Mouse (Mus musculus): ENCODE data around the gene Psma5. TPM values are rescaled to one million over a fixed set of nuclear protein-coding genes. Genes with fewer than 3 reads are reported as not detected.

Psma5 gene
- polyA plus RNA-seq, 1 experiment from 2014 or later, result 195 TPM

GRCm38 (mm10) chr3:108313138-108313537 is 56.4 kb downstream of the Psma5 start:
- peak overlapping the region; percentile 49; the same call in 1 of the 2 replicates for H3K27ac ChIP-seq (ENCODE audit: low read length)
- H3K36me3 ChIP-seq (ENCODE audit: control insufficient read depth, insufficient read depth), result no peaks in the 10 kb centered on the region
- no peaks in the 10 kb centered on the region for H3K27me3 ChIP-seq (ENCODE audit: control insufficient read depth, insufficient read depth, low read length)
- H3K4me3 ChIP-seq (ENCODE audit: low read length), result no peak overlapping the region
- no peaks in the 10 kb centered on the region for H3K9me3 ChIP-seq (replicated peaks; ENCODE audit: control insufficient read depth, low read length)
- no peak overlapping the region for H3K9ac ChIP-seq (ENCODE audit: low read length)
- H3K4me1 ChIP-seq (ENCODE audit: control insufficient read depth, insufficient read depth, low read length), result peaks cover 26% of the 10 kb centered on the region
- WGBS, result 71% methylated on average over 4 of the region's 4 CpGs
- no peak overlapping the region for H3K4me2 ChIP-seq (ENCODE audit: low read depth, low read length)
- 0 out of 2 replicates have a peak, but pooled peaks have one; percentile 70 for ATAC-seq (replicated peaks; ENCODE audit: extremely low read depth, insufficient read depth, low FRiP score)

DNA sequence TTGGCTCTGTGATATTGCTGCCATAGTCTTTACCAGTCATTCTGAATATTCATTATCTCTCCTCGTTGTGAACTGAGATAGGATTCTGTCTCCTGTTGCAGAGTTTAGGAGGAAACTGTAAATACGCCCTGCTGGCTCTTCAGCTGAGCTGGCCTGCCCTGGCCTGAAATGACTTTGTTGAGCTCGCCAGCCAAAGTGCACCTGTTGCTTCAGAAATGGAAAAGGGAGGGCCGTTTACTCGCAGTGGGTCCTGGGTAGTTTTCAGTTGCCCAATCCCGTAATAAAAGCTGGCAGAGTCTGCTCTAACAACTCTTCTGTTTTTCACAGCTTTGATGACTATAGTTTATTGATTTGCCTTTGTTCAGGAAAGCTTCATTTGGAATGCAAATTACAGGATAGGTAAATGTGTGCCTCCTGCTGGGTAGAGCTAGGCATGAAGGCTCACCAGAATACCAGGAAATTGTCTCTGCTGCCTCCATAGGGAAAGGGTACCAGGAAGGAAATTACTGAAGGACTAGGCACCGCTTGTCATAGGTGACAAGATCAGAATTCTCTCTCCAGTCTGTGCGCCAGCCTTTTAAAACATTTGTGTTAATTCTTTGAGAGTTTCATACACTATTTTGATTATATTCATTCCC is 57.4 kb downstream of the Psma5 start:
- Histone ChIP-seq H3K4me3 (ENCODE audit: low read length) (no peak overlapping the region), H3K4me1 (ENCODE audit: control insufficient read depth, insufficient read depth, low read length) (peaks cover 23% of the 10 kb centered on the region), H3K9me3 (replicated peaks; ENCODE audit: control insufficient read depth, low read length) (no peaks in the 10 kb centered on the region), H3K36me3 (ENCODE audit: control insufficient read depth, insufficient read depth) (no peaks in the 10 kb centered on the region), H3K27ac (ENCODE audit: low read length) (no peak overlapping the region), H3K9ac (ENCODE audit: low read length) (no peak overlapping the region), H3K4me2 (ENCODE audit: low read depth, low read length) (no peak overlapping the region), H3K27me3 (ENCODE audit: control insufficient read depth, insufficient read depth, low read length) (no peaks in the 10 kb centered on the region)
- ATAC-seq (replicated peaks; ENCODE audit: extremely low read depth, insufficient read depth, low FRiP score), result no peak
- WGBS, result 66% methylated on average over 8 of the region's 8 CpGs

DNA sequence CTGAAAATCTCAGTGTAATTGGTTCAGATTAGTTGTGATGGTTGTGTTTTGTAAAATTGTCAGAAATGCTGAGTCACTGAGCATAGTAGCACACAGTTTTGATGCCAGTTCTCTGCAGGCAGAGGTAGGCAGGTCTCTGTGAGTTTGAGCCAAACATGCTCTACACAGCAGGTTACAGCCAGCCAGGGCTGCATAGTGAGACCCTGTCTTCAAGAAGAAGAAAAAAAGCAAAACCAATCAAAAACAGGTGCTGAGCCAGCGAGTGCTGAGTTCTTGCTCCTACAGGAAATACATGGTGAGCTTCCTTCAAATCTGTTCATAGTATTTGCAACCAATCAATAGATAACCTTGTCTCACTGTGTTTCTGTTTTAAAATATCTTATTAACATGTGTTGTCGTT is 61.8 kb downstream of the Psma5 start:
- no peak for ATAC-seq (replicated peaks; ENCODE audit: extremely low read depth, insufficient read depth, low FRiP score)
- no peak overlapping the region for H3K9ac ChIP-seq (ENCODE audit: low read length)
- no peaks in the 10 kb centered on the region for H3K27me3 ChIP-seq (ENCODE audit: control insufficient read depth, insufficient read depth, low read length)
- WGBS, result 58% methylated on average over 2 of the region's 2 CpGs
- no peak overlapping the region for H3K4me3 ChIP-seq (ENCODE audit: low read length)
- H3K27ac ChIP-seq (ENCODE audit: low read length), result no peak overlapping the region
- peaks cover 10% of the 10 kb centered on the region for H3K4me1 ChIP-seq (ENCODE audit: control insufficient read depth, insufficient read depth, low read length)
- no peak overlapping the region for H3K4me2 ChIP-seq (ENCODE audit: low read depth, low read length)
- H3K36me3 ChIP-seq (ENCODE audit: control insufficient read depth, insufficient read depth), result no peaks in the 10 kb centered on the region
- H3K9me3 ChIP-seq (replicated peaks; ENCODE audit: control insufficient read depth, low read length), result no peaks in the 10 kb centered on the region

- H3K36me3 ChIP-seq (ENCODE audit: control insufficient read depth, insufficient read depth), result 0 out of 2 replicates have a peak, but pooled peaks cover 3% of the 10 kb centered on the region
- H3K4me2 ChIP-seq (ENCODE audit: low read depth, low read length), result no peak overlapping the region
- WGBS, result 61% methylated on average over 4 of the region's 4 CpGs
- H3K4me1 ChIP-seq (ENCODE audit: control insufficient read depth, insufficient read depth, low read length), result peaks cover 5% of the 10 kb centered on the region
- ATAC-seq (replicated peaks; ENCODE audit: extremely low read depth, insufficient read depth, low FRiP score), result no peak
- H3K27me3 ChIP-seq (ENCODE audit: control insufficient read depth, insufficient read depth, low read length), result no peaks in the 10 kb centered on the region
- no peak overlapping the region for H3K27ac ChIP-seq (ENCODE audit: low read length)
- H3K9ac ChIP-seq (ENCODE audit: low read length), result no peak overlapping the region
- no peaks in the 10 kb centered on the region for H3K9me3 ChIP-seq (replicated peaks; ENCODE audit: control insufficient read depth, low read length)
- H3K4me3 ChIP-seq (ENCODE audit: low read length), result no peak overlapping the region
Observed at GRCm38 (mm10) chr3:108321671-108322070, 64.9 kb downstream of the Psma5 start.

- Histone ChIP-seq H3K9ac (ENCODE audit: low read length) (no peak overlapping the region), H3K4me1 (ENCODE audit: control insufficient read depth, insufficient read depth, low read length) (peaks cover 5% of the 10 kb centered on the region), H3K27me3 (ENCODE audit: control insufficient read depth, insufficient read depth, low read length) (no peaks in the 10 kb centered on the region), H3K4me2 (ENCODE audit: low read depth, low read length) (no peak overlapping the region), H3K27ac (ENCODE audit: low read length) (no peak overlapping the region), H3K4me3 (ENCODE audit: low read length) (no peak overlapping the region), H3K9me3 (replicated peaks; ENCODE audit: control insufficient read depth, low read length) (no peaks in the 10 kb centered on the region), H3K36me3 (ENCODE audit: control insufficient read depth, insufficient read depth) (0 out of 2 replicates have a peak, but pooled peaks cover 3% of the 10 kb centered on the region)
- 67% methylated on average over 4 of the region's 4 CpGs for WGBS
- no peak for ATAC-seq (replicated peaks; ENCODE audit: extremely low read depth, insufficient read depth, low FRiP score)
Observed at GRCm38 (mm10) chr3:108322136-108322535, 65.4 kb downstream of the Psma5 start.

- Histone ChIP-seq H3K27me3 (ENCODE audit: control insufficient read depth, insufficient read depth, low read length) (no peaks in the 10 kb centered on the region), H3K4me3 (ENCODE audit: low read length) (no peak overlapping the region), H3K4me2 (ENCODE audit: low read depth, low read length) (no peak overlapping the region), H3K27ac (ENCODE audit: low read length) (no peak overlapping the region), H3K4me1 (ENCODE audit: control insufficient read depth, insufficient read depth, low read length) (peaks cover 13% of the 10 kb centered on the region), H3K36me3 (ENCODE audit: control insufficient read depth, insufficient read depth) (0 out of 2 replicates have a peak, but pooled peaks cover 3% of the 10 kb centered on the region), H3K9me3 (replicated peaks; ENCODE audit: control insufficient read depth, low read length) (no peaks in the 10 kb centered on the region), H3K9ac (ENCODE audit: low read length) (no peak overlapping the region)
- 96% methylated on average over 3 of the region's 3 CpGs for WGBS
- ATAC-seq (replicated peaks; ENCODE audit: extremely low read depth, insufficient read depth, low FRiP score), result no peak
Observed at GRCm38 (mm10) chr3:108322962-108323361, 66.2 kb downstream of the Psma5 start.

DNA sequence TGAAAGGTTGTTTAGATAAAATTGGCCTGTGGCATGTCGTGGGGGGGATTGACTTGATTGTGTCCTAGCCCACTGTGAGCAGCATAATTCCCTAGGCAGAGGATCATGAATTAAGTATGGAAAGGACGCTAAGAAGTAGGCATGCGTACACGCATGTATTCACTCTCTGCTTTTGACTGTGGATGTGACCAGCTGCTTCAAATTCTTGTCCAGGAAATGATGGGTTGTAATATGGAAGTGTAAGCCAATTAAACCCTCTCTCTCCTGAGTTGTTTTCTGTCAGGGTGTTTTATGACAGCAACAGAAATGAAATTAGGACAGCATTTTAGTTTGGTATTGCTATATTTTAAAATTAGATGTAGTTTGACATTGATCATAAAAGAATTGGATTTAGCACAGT is 68.1 kb downstream of the Psma5 start:
- H3K27me3 ChIP-seq (ENCODE audit: control insufficient read depth, insufficient read depth, low read length), result no peaks in the 10 kb centered on the region
- no peak for ATAC-seq (replicated peaks; ENCODE audit: extremely low read depth, insufficient read depth, low FRiP score)
- no peak overlapping the region for H3K27ac ChIP-seq (ENCODE audit: low read length)
- H3K4me1 ChIP-seq (ENCODE audit: control insufficient read depth, insufficient read depth, low read length), result peaks cover 19% of the 10 kb centered on the region
- H3K4me3 ChIP-seq (ENCODE audit: low read length), result no peak overlapping the region
- no peak overlapping the region for H3K9ac ChIP-seq (ENCODE audit: low read length)
- no peak overlapping the region for H3K4me2 ChIP-seq (ENCODE audit: low read depth, low read length)
- H3K36me3 ChIP-seq (ENCODE audit: control insufficient read depth, insufficient read depth), result 0 out of 2 replicates have a peak, but pooled peaks cover 3% of the 10 kb centered on the region
- no peaks in the 10 kb centered on the region for H3K9me3 ChIP-seq (replicated peaks; ENCODE audit: control insufficient read depth, low read length)
- 76% methylated on average over 4 of the region's 4 CpGs for WGBS

DNA sequence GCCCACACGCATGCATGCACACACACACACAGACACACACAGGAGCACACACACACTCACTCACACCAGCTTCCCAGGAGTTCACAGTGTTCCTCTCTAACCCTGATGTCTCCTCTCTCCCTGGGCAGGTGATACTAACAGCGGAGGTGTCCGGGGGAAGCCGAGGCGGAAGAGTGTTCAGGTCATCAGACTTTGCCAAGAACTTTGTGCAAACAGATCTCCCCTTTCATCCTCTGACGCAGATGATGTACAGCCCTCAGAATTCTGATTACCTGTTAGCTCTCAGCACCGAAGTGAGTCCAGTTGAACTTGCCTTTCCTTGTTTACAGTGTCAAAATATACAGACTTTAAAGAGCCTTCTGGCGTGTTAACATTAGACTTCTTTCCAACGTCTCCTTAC is 68.8 kb downstream of the Psma5 start:
- Histone ChIP-seq H3K9me3 (replicated peaks; ENCODE audit: control insufficient read depth, low read length) (no peaks in the 10 kb centered on the region), H3K4me2 (ENCODE audit: low read depth, low read length) (no peak overlapping the region), H3K4me1 (ENCODE audit: control insufficient read depth, insufficient read depth, low read length) (peaks cover 18% of the 10 kb centered on the region), H3K9ac (ENCODE audit: low read length) (no peak overlapping the region), H3K27ac (ENCODE audit: low read length) (no peak overlapping the region), H3K27me3 (ENCODE audit: control insufficient read depth, insufficient read depth, low read length) (no peaks in the 10 kb centered on the region), H3K4me3 (ENCODE audit: low read length) (no peak overlapping the region), H3K36me3 (ENCODE audit: control insufficient read depth, insufficient read depth) (0 out of 2 replicates have a peak, but pooled peaks cover 3% of the 10 kb centered on the region)
- WGBS, result 88% methylated on average over 9 of the region's 9 CpGs
- no peak for ATAC-seq (replicated peaks; ENCODE audit: extremely low read depth, insufficient read depth, low FRiP score)

- Histone ChIP-seq H3K4me2 (ENCODE audit: low read depth, low read length) (no peak overlapping the region), H3K4me1 (ENCODE audit: control insufficient read depth, insufficient read depth, low read length) (peaks cover 18% of the 10 kb centered on the region), H3K4me3 (ENCODE audit: low read length) (no peak overlapping the region), H3K36me3 (ENCODE audit: control insufficient read depth, insufficient read depth) (peaks cover 8% of the 10 kb centered on the region), H3K27me3 (ENCODE audit: control insufficient read depth, insufficient read depth, low read length) (no peaks in the 10 kb centered on the region), H3K9me3 (replicated peaks; ENCODE audit: control insufficient read depth, low read length) (no peaks in the 10 kb centered on the region), H3K9ac (ENCODE audit: low read length) (no peak overlapping the region), H3K27ac (ENCODE audit: low read length) (no peak overlapping the region; the same call in 1 of the 2 replicates)
- WGBS, result 73% methylated on average over 8 of the region's 8 CpGs
- ATAC-seq (replicated peaks; ENCODE audit: extremely low read depth, insufficient read depth, low FRiP score), result no peak
Observed at GRCm38 (mm10) chr3:108327275-108327674, 70.5 kb downstream of the Psma5 start.

Measured in heart, embryonic 16.5 days (tissue).